In genomic region chr6:50942696-50943095, GRCm38 (mm10) we compare ENCODE assay signal across 16 mouse cellular contexts.
"Had no signal": no experiment of that assay in that cellular context is flagged by ENCODE, and none has a peak within 500 bp of the region (broad histone marks: within the 10 kb centered on the region; RNA-seq: fewer than 3 reads in every experiment).

No protein-coding gene starts in this region.

- DNase-seq: kidney, adult 2 months; kidney, postnatal 36 days; layer of hippocampus, adult 9-11 months; layer of hippocampus, postnatal 36 days; left cerebral cortex, postnatal 4 days; lung, embryonic 14.5 days; lung, postnatal 10 days; right cerebral cortex, postnatal 14 days; thymus, postnatal 4 days had no signal

- H3K27me3 ChIP-seq: kidney, embryonic 15.5 days; liver, embryonic 15.5 days; midbrain, embryonic 12.5 days; stomach, embryonic 15.5 days had no signal

- H3K4me2 ChIP-seq: kidney, embryonic 15.5 days; liver, embryonic 11.5 days; liver, embryonic 15.5 days; lung, embryonic 14.5 days; midbrain, embryonic 12.5 days; stomach, embryonic 15.5 days had no signal

- H3K4me1 ChIP-seq: kidney, embryonic 15.5 days; liver, embryonic 15.5 days; megakaryocyte, embryonic 14.5 days; stomach, embryonic 15.5 days had no signal

- H3K4me3 ChIP-seq: kidney, embryonic 15.5 days; liver, embryonic 15.5 days; megakaryocyte, embryonic 14.5 days; midbrain, embryonic 12.5 days; stomach, embryonic 15.5 days had no signal

- H3K9me3 ChIP-seq: kidney, embryonic 15.5 days; liver, embryonic 15.5 days; megakaryocyte, embryonic 14.5 days; midbrain, embryonic 12.5 days; stomach, embryonic 15.5 days had no signal

- H3K27ac ChIP-seq: kidney, embryonic 15.5 days; liver, embryonic 15.5 days; macrophage; midbrain, embryonic 12.5 days; stomach, embryonic 15.5 days had no signal

- H3K9ac ChIP-seq: kidney, embryonic 15.5 days; liver, embryonic 15.5 days; lung, embryonic 14.5 days; midbrain, embryonic 12.5 days; stomach, embryonic 15.5 days had no signal

- H3K36me3 ChIP-seq: kidney, embryonic 15.5 days; liver, embryonic 15.5 days; midbrain, embryonic 12.5 days; stomach, embryonic 15.5 days had no signal
